Mouse (Mus musculus) CD4-positive helper T cell, adult 2 months (primary cell): ENCODE measurements around the gene Acad12.
"Not testable (repeated sequence)": the region's sequence is repeated elsewhere in the genome, so short reads cannot be mapped to it uniquely, and the experiment has no call there.

Experiments
- DNase-seq: peaks from one replicate; pipeline ENCODE4 v3.0.0-alpha.2; 2012; ENCODE audit warnings: low read depth, missing footprints, low spot score

The Acad12 gene

GRCm38 (mm10) chr5:121618592-121619513 is at the start of gene Acad12:
Gene Acad12 (minus strand): TSS chr5:121618938.
- DNase-seq: peak; percentile 83

- no peak for DNase-seq
These were observed 49.7 kb upstream of the Acad12 start for GRCm38 (mm10) chr5:121668411-121668810.

GRCm38 (mm10) chr5:121667067-121667466 is 48.3 kb upstream of the Acad12 start:
- DNase-seq: no peak

GRCm38 (mm10) chr5:121664971-121665370 is 46.2 kb upstream of the Acad12 start:
- DNase-seq: no peak

- no peak for DNase-seq
These were observed 45.3 kb upstream of the Acad12 start for GRCm38 (mm10) chr5:121664078-121664477.

GRCm38 (mm10) chr5:121663456-121663855 is 44.7 kb upstream of the Acad12 start:
- DNase-seq: no peak

- DNase-seq: no peak
These were observed 42.8 kb upstream of the Acad12 start for GRCm38 (mm10) chr5:121661494-121661893.

- peak; percentile 70 for DNase-seq
These were observed 42.1 kb upstream of the Acad12 start for GRCm38 (mm10) chr5:121660897-121661254.

- peak; percentile 90 for DNase-seq
These were observed 41.5 kb upstream of the Acad12 start, which contains the start of the genes Acad10 and Brap for GRCm38 (mm10) chr5:121660059-121660896. Gene Acad10 (minus strand): TSS chr5:121660514. Gene Brap (plus strand): TSS chr5:121660563.

- not testable (repeated sequence) for DNase-seq
These were observed 38.9 kb upstream of the Acad12 start for GRCm38 (mm10) chr5:121657656-121658055.

GRCm38 (mm10) chr5:121656866-121657265 is 38.1 kb upstream of the Acad12 start:
- DNase-seq: not testable (repeated sequence)

- no peak for DNase-seq
These were observed 35.8 kb upstream of the Acad12 start for GRCm38 (mm10) chr5:121654526-121654925.

- no peak for DNase-seq
These were observed 30.4 kb upstream of the Acad12 start for GRCm38 (mm10) chr5:121649134-121649533.

GRCm38 (mm10) chr5:121639601-121640000 is 20.9 kb upstream of the Acad12 start:
- DNase-seq: no peak

- no peak for DNase-seq
These were observed 18.6 kb upstream of the Acad12 start for GRCm38 (mm10) chr5:121637296-121637695.

GRCm38 (mm10) chr5:121634668-121635067 is 15.9 kb upstream of the Acad12 start:
- no peak for DNase-seq

GRCm38 (mm10) chr5:121632804-121633203 is 14.1 kb upstream of the Acad12 start:
- DNase-seq: no peak

- DNase-seq: not testable (repeated sequence)
These were observed 12.4 kb upstream of the Acad12 start for GRCm38 (mm10) chr5:121631106-121631647.

GRCm38 (mm10) chr5:121627871-121628270 is 9.1 kb upstream of the Acad12 start:
- peak; percentile 58 for DNase-seq

GRCm38 (mm10) chr5:121623241-121623640 is 4.5 kb upstream of the Acad12 start:
- DNase-seq: no peak

GRCm38 (mm10) chr5:121621102-121621501 is 2.4 kb upstream of the Acad12 start:
- no peak for DNase-seq

- DNase-seq: not testable (repeated sequence)
These were observed 3.8 kb downstream of the Acad12 start for GRCm38 (mm10) chr5:121614921-121615320.
